Mouse (Mus musculus) embryonic facial prominence, embryonic 10.5 days (tissue): Measurements from ENCODE around the gene Serpina3b. TPM values are rescaled to one million over a fixed set of nuclear protein-coding genes. Genes with fewer than 3 reads are reported as not detected.
"Not testable (repeated sequence)": the region's sequence is repeated elsewhere in the genome, so short reads cannot be mapped to it uniquely, and the experiment has no call there.

Experiments
- DNase-seq: peaks from one replicate; pipeline ENCODE4 v3.0.0-alpha.2; 2017; ENCODE audit warnings: low spot score
- H3K27ac ChIP-seq: fragments of 300-500 bp; sonication (generic); replicated peaks from 2 replicates; pipeline ENCODE4 v1.5.1; 2016; ENCODE audit warnings: mild to moderate bottlenecking
- H3K27me3 ChIP-seq: fragments of 300-500 bp; sonication (generic); replicated peaks from 2 replicates; pipeline ENCODE4 v1.6.1; 2016; ENCODE audit warnings: low read depth, mild to moderate bottlenecking; ENCODE audit not compliant: poor library complexity, severe bottlenecking
- H3K36me3 ChIP-seq: fragments of 300-500 bp; sonication (generic); replicated peaks from 2 replicates; pipeline ENCODE4 v1.6.1; 2016; ENCODE audit warnings: mild to moderate bottlenecking, moderate library complexity
- H3K4me1 ChIP-seq: fragments of 300-500 bp; sonication (generic); 2 replicates; pipeline ENCODE4 v1.6.1; 2016
- H3K4me3 ChIP-seq: fragments of 300-500 bp; sonication (generic); 2 replicates; pipeline ENCODE4 v1.5.1; 2016; ENCODE audit warnings: mild to moderate bottlenecking, moderate library complexity
- H3K9me3 ChIP-seq: fragments of 300-500 bp; sonication (generic); 2 replicates; pipeline ENCODE4 v1.6.1; 2016; ENCODE audit warnings: mild to moderate bottlenecking
- WGBS: fragments of 180-500 bp; shearing (Covaris S2); methylation state at CpG from one replicate; pipeline ENCODE4 v1.1.7; 2016; 5-methylcytosine and 5-hydroxymethylcytosine counted together
- polyA plus RNA-seq: library from polyadenylated mRNA; unstranded; fragments of >200 nt; fragmentation: Nextera tagmentation; extraction: Ambion mirVana; gene quantifications from 2 replicates; pipeline ENCODE4 v1.2.1, GENCODE M21; 2016

The Serpina3b gene
- polyA plus RNA-seq: not detected in 2 replicates

DNA sequence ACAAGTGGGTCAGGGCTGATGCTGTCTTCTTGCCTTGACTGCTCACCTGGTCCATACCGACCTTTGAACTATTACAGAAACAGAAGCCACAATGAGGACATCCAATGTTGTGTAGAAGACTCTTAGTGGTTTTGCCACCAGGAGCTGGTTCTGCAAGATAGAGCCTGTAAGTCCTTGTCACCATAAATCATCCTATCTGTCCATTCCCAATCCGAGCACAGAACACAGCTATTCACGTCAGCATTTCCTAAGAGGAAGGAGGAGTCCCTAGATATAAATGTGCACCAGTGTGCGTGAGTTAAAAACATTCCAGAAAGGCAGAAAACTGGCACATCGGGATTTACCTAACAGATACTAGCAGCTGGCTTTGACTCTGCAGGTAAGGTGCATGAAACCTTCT, at the start of gene Serpina3b:
Serpina3b (plus strand) TSS at position 301 of the 400 bp plus-strand sequence.
- Histone ChIP-seq H3K4me3 (no peak within 1 kb of the TSS), H3K36me3 (no peaks in the 10 kb centered on the region), H3K4me1 (no peaks in the 10 kb centered on the region), H3K27me3 (no peaks in the 10 kb centered on the region), H3K9me3 (no peaks in the 10 kb centered on the region), H3K27ac (no peak within 1 kb of the TSS)
- DNase-seq: no peak
- WGBS: 85% methylated on average over 5 of the region's 5 CpGs

DNA sequence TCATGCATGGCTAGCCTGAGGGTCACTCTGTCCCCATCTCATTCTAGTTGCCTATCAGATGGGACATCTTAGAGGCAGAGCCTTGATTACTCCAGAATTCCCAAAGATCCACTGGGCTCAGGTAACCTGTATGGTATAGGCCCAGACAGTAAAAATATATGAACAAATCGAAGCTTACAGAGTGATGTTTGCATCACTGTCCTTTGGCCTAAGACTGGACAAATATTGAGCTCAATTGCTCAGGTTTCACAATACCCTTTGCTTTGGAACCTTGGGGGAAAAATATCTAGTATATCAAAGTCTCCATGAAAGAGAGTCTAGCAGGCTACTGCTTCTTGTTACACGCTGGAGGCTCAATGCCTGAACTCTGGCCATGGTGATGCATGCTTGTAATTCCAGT, 37.7 kb upstream of the Serpina3b start:
- no peaks in the 10 kb centered on the region for H3K36me3 ChIP-seq
- H3K4me3 ChIP-seq: no peak overlapping the region
- no peaks in the 10 kb centered on the region for H3K4me1 ChIP-seq
- H3K27me3 ChIP-seq: no peaks in the 10 kb centered on the region
- 0 out of 2 replicates have a peak, but pooled peaks cover 2% of the 10 kb centered on the region for H3K9me3 ChIP-seq
- WGBS: 79% methylated on average over 2 of the region's 2 CpGs
- DNase-seq: no peak
- no peak overlapping the region for H3K27ac ChIP-seq

DNA sequence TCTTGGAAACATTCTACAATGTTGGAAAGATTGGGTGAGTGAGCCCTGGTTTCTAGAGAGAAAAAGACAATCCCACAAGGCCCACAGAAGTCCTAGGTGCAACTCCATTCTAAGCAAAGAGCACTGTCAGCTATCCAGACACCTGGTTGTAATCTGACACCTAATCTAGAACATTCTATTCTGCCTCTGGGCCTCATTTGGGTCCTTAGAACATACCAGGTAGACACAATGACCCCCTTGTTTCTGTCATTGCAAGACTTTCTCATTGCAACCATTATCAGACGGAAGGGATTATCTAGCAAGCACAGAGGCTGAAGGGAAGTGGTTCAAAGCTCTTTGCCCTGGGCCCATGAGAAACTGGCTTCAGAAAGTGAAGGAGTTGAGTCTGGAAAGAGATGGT, 36.5 kb upstream of the Serpina3b start:
- Histone ChIP-seq H3K27ac (no peak overlapping the region), H3K4me3 (no peak overlapping the region), H3K27me3 (no peaks in the 10 kb centered on the region), H3K36me3 (no peaks in the 10 kb centered on the region), H3K4me1 (no peaks in the 10 kb centered on the region), H3K9me3 (0 out of 2 replicates have a peak, but pooled peaks cover 2% of the 10 kb centered on the region)
- no peak for DNase-seq
- WGBS: 74% methylated on average over 1 of the region's 1 CpGs

DNA sequence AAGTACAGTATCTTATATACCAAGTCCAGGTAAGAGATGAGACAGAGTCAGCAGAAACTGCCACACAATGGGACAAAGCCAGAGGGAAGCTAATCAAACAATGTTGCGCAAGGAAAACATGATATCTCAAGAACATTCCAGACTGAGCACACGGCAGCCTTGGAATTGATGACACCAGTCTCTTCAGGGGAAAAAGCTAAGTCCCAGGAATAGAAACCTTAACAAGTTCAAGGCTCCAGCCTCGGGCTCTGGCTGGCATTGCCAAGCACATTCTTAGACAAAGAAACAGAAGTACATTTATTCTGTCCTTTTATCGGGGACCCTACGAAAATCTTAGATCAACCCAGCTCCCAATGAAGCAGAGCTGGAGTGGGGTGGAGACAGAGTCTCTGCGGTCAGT, 27.0 kb upstream of the Serpina3b start, which contains the start of gene Serpina5:
Serpina5 (plus strand) TSS at position 346 of the 400 bp plus-strand sequence.
- H3K27ac ChIP-seq: no peak within 1 kb of the TSS
- DNase-seq: no peak
- H3K4me1 ChIP-seq: no peaks in the 10 kb centered on the region
- 89% methylated on average over 6 of the region's 6 CpGs for WGBS
- no peaks in the 10 kb centered on the region for H3K9me3 ChIP-seq
- no peak within 1 kb of the TSS for H3K4me3 ChIP-seq
- no peaks in the 10 kb centered on the region for H3K36me3 ChIP-seq
- H3K27me3 ChIP-seq: no peaks in the 10 kb centered on the region

DNA sequence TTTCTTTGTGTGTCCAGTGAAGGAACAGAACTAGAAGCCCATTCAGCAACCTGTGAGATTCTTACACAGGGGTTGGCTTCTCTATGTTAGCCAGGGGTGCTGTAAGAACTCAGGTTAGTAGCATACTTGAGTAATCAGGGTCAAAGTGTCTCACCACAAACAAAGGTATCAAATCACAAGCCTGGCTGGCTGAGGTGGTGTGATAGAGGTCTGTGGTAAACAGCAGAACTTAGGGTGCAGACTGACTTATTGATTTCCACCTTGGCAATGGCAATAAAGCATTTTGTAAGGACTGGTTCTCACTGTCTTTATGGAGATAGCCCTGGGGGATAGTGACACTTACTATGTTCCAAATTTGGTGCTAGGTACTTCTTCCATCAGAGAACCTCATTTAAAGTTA, 21.9 kb upstream of the Serpina3b start:
- DNase-seq: no peak
- Histone ChIP-seq H3K9me3 (no peaks in the 10 kb centered on the region), H3K27ac (no peak overlapping the region), H3K4me3 (no peak overlapping the region), H3K36me3 (no peaks in the 10 kb centered on the region), H3K4me1 (no peaks in the 10 kb centered on the region), H3K27me3 (no peaks in the 10 kb centered on the region)

DNA sequence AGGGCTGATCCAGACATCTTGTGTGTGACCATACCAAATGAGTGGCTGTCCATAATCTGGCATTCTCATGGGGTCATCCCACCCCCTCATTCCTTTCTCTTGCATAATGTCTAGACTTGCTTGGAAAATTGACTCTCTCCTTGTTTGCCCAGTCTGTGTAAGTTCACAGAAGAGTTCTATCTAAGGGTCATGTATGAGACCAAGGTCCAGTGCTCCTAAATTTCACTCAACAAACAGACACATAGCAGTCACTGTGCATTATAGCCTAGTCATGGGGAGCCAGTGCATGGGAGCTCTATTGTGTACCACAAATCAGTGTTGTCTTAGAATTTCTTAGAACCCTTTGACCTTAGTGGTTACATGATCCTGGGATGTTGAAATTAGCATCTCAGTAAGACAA, 20.9 kb upstream of the Serpina3b start:
- no peaks in the 10 kb centered on the region for H3K27me3 ChIP-seq
- H3K4me3 ChIP-seq: no peak overlapping the region
- no peak overlapping the region for H3K27ac ChIP-seq
- no peak for DNase-seq
- H3K9me3 ChIP-seq: no peaks in the 10 kb centered on the region
- no peaks in the 10 kb centered on the region for H3K4me1 ChIP-seq
- no peaks in the 10 kb centered on the region for H3K36me3 ChIP-seq

DNA sequence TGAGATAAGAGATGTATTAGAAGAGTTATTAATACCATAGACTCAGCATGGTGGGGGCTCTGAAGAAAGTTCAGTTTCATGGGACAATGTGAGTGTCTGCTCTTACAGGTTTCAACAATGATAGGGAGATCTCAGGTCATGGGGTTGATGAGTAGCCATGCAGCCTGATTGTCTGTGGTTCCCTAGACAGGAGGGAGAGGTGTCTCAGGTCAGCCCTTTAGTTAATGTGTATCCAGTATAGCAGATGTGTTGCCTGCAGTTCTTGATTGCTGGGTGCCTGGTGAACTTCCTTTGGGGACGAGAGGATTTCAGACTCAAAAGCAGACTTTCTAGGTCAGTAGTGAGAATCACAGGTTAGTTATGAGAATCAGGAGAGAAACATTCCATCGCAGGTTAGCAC, 19.3 kb upstream of the Serpina3b start:
- no peak for DNase-seq
- no peaks in the 10 kb centered on the region for H3K4me1 ChIP-seq
- no peaks in the 10 kb centered on the region for H3K36me3 ChIP-seq
- H3K27ac ChIP-seq: no peak overlapping the region
- no peak overlapping the region for H3K4me3 ChIP-seq
- WGBS: 76% methylated on average over 2 of the region's 2 CpGs
- H3K27me3 ChIP-seq: no peaks in the 10 kb centered on the region
- no peaks in the 10 kb centered on the region for H3K9me3 ChIP-seq

DNA sequence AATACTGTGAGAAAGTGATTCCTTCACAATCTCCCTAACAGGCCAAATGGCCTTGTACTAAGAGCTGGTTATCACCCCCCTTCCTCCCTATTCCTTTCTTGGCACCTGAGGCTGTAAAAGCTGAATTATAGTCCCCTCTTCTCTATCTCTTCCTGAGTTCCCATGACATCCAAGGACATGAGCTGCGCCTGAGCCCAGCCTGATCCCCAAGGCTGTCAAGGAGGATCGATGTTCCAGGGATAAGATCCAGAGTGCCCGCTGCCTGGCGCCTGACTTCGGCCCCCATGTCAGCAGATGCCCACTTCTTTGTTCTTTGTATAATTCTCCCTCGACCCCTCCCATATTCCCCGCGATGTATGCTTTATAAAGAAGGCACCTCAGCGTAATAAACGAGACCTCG, 15.5 kb upstream of the Serpina3b start, which contains the start of gene Serpina3a:
Serpina3a (plus strand) TSS at position 392 of the 400 bp plus-strand sequence.
- H3K27ac ChIP-seq, H3K4me1 ChIP-seq, H3K36me3 ChIP-seq, H3K9me3 ChIP-seq, H3K4me3 ChIP-seq, DNase-seq, H3K27me3 ChIP-seq: not testable (repeated sequence)
- WGBS: 92% methylated on average over 11 of the region's 11 CpGs

DNA sequence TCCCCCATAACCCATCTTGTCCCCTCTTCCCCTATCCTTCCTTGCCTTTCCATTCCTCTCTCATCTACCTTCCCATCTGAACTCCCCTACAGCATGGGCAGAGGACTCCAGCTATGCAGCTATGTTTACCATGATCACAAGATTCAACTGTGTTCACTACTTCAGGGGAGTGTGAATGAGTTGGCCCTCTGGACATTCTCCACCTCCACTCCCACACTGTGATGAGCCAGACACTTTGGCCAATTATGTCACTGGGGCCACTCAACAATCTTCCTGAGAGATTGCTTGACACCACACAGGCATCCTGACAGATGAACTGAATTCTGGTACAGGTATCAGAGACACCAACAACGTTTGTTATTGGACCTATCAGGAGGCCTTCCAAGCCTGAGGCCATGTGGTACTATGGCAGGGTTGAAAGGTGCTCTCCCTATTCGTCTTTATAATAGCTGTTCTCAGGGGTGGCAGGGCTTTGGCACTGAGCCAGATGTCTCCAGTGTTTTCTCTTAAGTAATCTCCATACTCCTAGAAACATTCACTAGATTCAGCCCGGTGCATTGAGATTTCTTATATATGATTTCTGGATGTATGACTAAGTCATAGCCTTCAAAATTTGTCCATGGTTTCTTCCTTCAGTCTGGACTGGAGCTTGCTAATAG, 12.7 kb upstream of the Serpina3b start:
- H3K36me3 ChIP-seq: no peaks in the 10 kb centered on the region
- no peak overlapping the region for H3K4me3 ChIP-seq
- no peak for DNase-seq
- H3K4me1 ChIP-seq: no peaks in the 10 kb centered on the region
- H3K27me3 ChIP-seq: no peaks in the 10 kb centered on the region
- 68% methylated on average over 3 of the region's 3 CpGs for WGBS
- H3K9me3 ChIP-seq: no peaks in the 10 kb centered on the region
- no peak overlapping the region for H3K27ac ChIP-seq

DNA sequence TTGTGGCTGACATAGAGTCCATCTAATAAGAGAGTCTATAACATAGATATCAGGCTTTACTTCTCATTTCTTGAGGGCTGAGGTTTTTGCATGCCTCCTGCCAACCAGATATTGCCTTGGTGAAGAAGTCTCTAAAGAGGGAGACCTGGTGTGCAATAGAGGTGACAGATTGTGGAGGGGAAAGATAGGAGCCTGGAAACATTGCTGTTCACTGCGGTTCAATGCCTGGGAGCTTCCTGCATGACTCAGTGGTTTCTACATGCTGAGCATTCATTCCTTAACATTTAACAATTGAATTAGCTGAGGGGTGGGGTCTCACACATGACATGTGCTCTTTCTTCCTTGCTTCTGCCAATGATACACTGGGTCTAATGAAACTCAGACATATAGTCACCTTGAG, 4.7 kb upstream of the Serpina3b start:
- no peaks in the 10 kb centered on the region for H3K4me1 ChIP-seq

DNA sequence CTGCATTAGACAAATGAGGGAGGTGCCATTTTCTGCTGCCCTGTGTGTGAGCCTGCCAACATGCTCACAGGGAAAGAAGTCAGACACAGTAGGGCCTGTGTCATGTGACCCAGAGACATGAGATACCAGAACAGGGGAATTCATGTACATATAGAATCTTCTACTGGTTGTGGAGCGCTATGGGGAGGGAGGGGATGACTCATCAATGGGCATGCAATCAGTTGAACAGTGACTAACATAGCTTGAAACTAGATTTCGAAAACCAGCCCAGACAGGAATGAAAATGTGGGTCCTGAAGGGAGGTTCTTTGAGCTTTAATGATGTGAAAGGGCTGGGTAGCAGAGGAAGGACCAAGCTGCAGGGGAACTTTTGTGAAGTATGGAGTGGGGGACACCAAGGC, 3.8 kb upstream of the Serpina3b start:
- Histone ChIP-seq H3K9me3 (no peaks in the 10 kb centered on the region), H3K4me3 (no peak overlapping the region), H3K27me3 (no peaks in the 10 kb centered on the region), H3K36me3 (no peaks in the 10 kb centered on the region), H3K4me1 (no peaks in the 10 kb centered on the region), H3K27ac (no peak overlapping the region)
- 76% methylated on average over 2 of the region's 2 CpGs for WGBS
- DNase-seq: no peak

More for the DNA sequence above, 4.7 kb upstream of the Serpina3b start:
- WGBS: 98% methylated on average over 1 of the region's 1 CpGs
- no peak overlapping the region for H3K27ac ChIP-seq
- H3K36me3 ChIP-seq: no peaks in the 10 kb centered on the region
- no peak for DNase-seq
- no peaks in the 10 kb centered on the region for H3K9me3 ChIP-seq
- H3K4me3 ChIP-seq: no peak overlapping the region
- no peaks in the 10 kb centered on the region for H3K27me3 ChIP-seq

DNA sequence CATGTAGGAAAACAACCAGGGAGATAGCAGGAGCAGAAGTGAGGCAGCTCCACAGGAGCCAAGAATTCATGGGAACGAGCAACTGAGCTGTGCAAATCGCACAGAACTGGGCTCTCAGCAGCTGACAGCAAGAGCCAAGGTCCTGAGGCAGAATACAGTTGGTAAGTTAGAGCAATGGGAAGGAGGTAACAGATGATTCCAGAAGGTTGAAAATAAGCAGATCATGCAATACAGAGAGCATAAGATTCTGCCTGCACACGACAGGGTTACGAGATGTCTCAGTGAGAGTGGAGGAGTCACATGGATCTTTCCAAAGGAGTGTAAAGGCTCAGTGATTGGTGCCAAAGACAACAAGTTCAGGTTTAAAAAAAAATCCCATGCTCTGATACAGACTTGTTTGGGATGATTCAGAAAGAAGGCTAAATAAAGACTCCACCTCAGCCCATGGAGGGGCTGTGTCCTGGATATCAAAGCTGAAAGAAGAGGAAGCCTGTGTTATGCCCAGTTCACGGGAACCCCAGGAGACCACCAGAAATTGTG, 2.7 kb upstream of the Serpina3b start:
- Histone ChIP-seq H3K36me3 (no peaks in the 10 kb centered on the region), H3K9me3 (no peaks in the 10 kb centered on the region), H3K27ac (no peak overlapping the region), H3K4me3 (no peak overlapping the region), H3K4me1 (no peaks in the 10 kb centered on the region), H3K27me3 (no peaks in the 10 kb centered on the region)
- DNase-seq: no peak
- WGBS: 89% methylated on average over 5 of the region's 5 CpGs

DNA sequence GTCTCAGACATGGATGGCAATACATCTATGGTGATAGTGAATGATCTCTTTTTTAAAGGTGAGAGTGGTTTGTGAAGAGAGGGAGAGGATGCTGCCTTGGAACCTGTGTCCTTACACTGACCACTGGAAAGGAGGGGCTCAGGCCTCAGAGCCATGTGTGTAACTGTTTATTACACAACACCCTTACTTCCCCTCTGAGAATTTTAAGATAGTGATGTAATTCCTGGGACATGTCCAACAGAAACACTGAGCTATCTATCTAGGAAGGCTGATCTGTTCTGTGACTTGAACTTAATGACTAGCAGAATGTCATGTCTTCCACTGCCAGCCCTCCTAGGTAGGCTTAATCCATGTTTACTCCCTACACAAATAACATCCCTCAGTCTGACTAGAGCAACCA, 3.2 kb downstream of the Serpina3b start:
- H3K9me3 ChIP-seq: no peaks in the 10 kb centered on the region
- H3K4me3 ChIP-seq: no peak overlapping the region
- no peaks in the 10 kb centered on the region for H3K27me3 ChIP-seq
- DNase-seq: no peak
- no peaks in the 10 kb centered on the region for H3K4me1 ChIP-seq
- no peak overlapping the region for H3K27ac ChIP-seq
- no peaks in the 10 kb centered on the region for H3K36me3 ChIP-seq
